Mouse (Mus musculus): ENCODE results near the gene Srgap3. TPM values are rescaled to one million over a fixed set of nuclear protein-coding genes. Genes with fewer than 3 reads are reported as not detected.
"Not testable (repeated sequence)": the region's sequence is repeated elsewhere in the genome, so short reads cannot be mapped to it uniquely, and the experiment has no call there.

The Srgap3 gene
- polyA plus RNA-seq, 1 experiment from 2014 or later, result 1.3 TPM

DNA sequence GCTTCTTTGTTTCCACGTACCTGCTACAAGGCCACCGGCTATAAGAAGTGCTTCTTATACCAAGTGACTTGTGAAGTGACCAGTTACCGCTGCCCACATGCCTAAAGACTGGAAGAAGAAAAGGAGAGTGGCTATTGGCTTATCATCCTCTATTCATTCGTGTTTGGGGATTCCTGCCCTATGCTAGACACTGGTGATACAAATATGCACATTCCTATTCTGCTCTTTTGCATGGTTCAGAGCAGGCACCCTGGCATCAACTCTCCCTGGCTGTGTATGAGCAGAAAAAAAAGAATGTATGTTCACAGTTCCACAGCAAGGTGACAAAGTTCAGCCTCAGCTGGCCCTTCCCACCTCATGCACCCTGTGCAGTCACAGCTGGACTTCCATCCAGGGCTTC, 81.0 kb downstream of the Srgap3 start:
- Histone ChIP-seq H3K36me3 (no peaks in the 10 kb centered on the region), H3K27ac (no peak overlapping the region), H3K9me3 (replicated peaks) (no peaks in the 10 kb centered on the region), H3K27me3 (replicated peaks) (no peaks in the 10 kb centered on the region), H3K4me3 (no peak overlapping the region), H3K9ac (no peak overlapping the region), H3K4me2 (no peak overlapping the region), H3K4me1 (no peaks in the 10 kb centered on the region)
- no peak for ATAC-seq
- WGBS (ENCODE audit: insufficient replicate concordance), result 70% methylated on average over 4 of the region's 4 CpGs

DNA sequence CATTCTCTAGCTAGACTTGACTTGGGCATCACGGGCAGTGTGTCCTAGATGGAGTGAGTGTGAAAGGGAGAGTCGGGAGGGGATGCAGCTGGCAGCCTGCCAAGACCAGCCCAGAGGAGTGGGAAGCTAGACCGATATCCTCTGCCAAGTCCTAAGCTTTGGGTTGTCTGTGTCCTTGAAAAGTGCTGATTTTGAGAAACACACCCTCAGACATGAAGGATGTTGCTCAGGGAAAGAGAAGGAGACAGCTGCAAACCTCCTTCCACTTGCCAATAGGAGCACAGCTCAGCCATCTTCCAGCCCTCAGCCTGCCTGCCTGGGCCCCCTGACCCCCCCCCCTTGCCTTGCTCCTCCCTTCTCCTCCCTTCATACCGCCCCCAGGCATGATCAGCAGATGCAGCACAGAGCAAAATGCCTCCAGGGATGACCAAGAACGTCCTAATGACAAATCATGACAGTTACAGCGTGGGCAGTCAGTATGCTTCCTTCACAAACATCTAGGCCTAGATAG, 82.0 kb downstream of the Srgap3 start:
- Histone ChIP-seq H3K9ac (no peak overlapping the region), H3K4me1 (no peaks in the 10 kb centered on the region), H3K36me3 (no peaks in the 10 kb centered on the region), H3K4me2 (no peak overlapping the region), H3K27me3 (replicated peaks) (no peaks in the 10 kb centered on the region), H3K27ac (no peak overlapping the region), H3K4me3 (no peak overlapping the region), H3K9me3 (replicated peaks) (no peaks in the 10 kb centered on the region)
- WGBS (ENCODE audit: insufficient replicate concordance), result 48% methylated on average over 6 of the region's 6 CpGs
- ATAC-seq, result no peak

- WGBS (ENCODE audit: insufficient replicate concordance), result 65% methylated on average over 7 of the region's 7 CpGs
- Histone ChIP-seq H3K9ac (no peak overlapping the region), H3K4me3 (no peak overlapping the region)
These were observed 84.6 kb downstream of the Srgap3 start for GRCm38 (mm10) chr6:112862465-112862864.

DNA sequence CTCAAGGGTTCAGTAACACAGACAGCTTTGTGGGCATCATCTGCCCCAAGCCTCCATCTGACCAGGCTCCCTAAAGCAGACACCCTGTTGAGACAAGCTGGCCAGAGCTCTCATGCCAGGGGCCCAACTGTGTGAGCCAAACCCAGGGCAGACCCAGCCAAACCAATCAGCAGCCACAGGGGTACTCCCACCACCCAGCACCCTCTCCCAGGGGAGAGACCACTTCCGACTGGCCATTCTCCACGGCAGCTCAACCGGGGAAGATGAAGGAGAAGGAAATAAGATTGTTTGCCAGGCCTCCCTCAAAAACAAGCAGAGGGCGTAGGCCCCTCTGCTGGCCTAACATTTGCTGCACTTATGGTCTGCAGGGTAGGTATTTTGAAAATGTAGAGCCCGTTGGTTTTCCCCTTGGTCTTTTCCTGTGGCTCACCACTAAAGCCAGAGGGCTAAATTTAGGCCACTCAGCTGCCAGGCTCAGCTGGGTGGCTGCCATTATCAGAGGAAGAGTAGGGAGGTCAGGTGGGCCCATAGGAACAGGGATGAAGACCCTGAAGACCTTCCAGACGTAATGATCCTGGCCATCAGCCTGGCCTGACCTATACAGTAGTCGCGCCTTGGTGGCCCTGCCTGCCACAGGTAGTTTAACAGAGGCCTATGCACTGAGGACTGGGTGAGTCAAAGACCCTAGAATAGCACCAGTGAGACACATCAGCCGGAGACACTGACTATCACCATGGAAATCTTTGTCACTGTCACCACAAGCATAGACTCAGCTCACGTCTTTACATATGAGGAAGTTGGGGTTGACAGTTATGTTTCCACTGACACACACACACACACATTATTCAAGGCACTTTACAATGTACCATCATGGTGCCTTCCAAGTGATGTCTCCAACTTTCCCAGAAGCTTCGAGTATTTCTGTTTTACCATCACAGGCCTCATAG, 85.4 kb downstream of the Srgap3 start:
- ATAC-seq, result no peak
- Histone ChIP-seq H3K4me1 (no peaks in the 10 kb centered on the region), H3K27me3 (replicated peaks) (no peaks in the 10 kb centered on the region), H3K27ac (no peak overlapping the region), H3K9ac (no peak overlapping the region), H3K9me3 (replicated peaks) (no peaks in the 10 kb centered on the region), H3K36me3 (no peaks in the 10 kb centered on the region), H3K4me2 (no peak overlapping the region), H3K4me3 (no peak overlapping the region)
- WGBS (ENCODE audit: insufficient replicate concordance), result 28% methylated on average over 11 of the region's 11 CpGs

More at GRCm38 (mm10) chr6:112862465-112862864, 84.6 kb downstream of the Srgap3 start:
- no peak for ATAC-seq
- H3K36me3 ChIP-seq, result no peaks in the 10 kb centered on the region
- no peaks in the 10 kb centered on the region for H3K27me3 ChIP-seq (replicated peaks)
- no peak overlapping the region for H3K27ac ChIP-seq
- H3K4me1 ChIP-seq, result no peaks in the 10 kb centered on the region
- H3K4me2 ChIP-seq, result no peak overlapping the region
- no peaks in the 10 kb centered on the region for H3K9me3 ChIP-seq (replicated peaks)

- 80% methylated on average over 5 of the region's 5 CpGs for WGBS (ENCODE audit: insufficient replicate concordance)
- not testable (repeated sequence) for H3K4me1 ChIP-seq; H3K9me3 ChIP-seq (replicated peaks); H3K4me3 ChIP-seq; H3K4me2 ChIP-seq; ATAC-seq; H3K9ac ChIP-seq; H3K27me3 ChIP-seq (replicated peaks); H3K36me3 ChIP-seq; H3K27ac ChIP-seq
These were observed 86.8 kb downstream of the Srgap3 start for GRCm38 (mm10) chr6:112860290-112860689.

GRCm38 (mm10) chr6:112857057-112857456, 90.0 kb downstream of the Srgap3 start:
- H3K27me3 ChIP-seq (replicated peaks), result no peaks in the 10 kb centered on the region
- H3K4me2 ChIP-seq, result no peak overlapping the region
- no peak overlapping the region for H3K9ac ChIP-seq
- H3K36me3 ChIP-seq, result no peaks in the 10 kb centered on the region
- WGBS (ENCODE audit: insufficient replicate concordance), result 64% methylated on average over 6 of the region's 6 CpGs
- no peaks in the 10 kb centered on the region for H3K9me3 ChIP-seq (replicated peaks)
- H3K4me1 ChIP-seq, result no peaks in the 10 kb centered on the region
- no peak overlapping the region for H3K4me3 ChIP-seq
- H3K27ac ChIP-seq, result no peak overlapping the region
- ATAC-seq, result no peak

DNA sequence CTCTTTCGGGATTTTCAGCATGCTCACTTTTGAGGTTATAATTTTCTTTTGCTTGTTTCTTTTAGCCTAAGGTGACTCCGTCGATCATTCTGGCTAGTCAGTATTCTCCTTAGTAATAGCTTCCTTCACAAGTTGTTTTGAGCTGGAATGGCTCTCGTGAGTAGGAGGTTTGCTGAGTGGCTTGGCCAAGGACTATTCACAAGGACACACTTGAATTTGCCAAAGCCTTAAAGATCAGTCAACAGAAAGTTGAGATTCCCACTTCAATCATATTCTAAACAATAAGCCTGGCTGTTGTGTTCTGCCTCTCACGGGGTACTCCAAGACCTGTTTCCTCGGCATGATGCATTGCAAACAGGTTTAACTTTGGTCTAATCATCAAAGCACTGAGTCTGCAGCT, 91.9 kb downstream of the Srgap3 start:
- no peak overlapping the region for H3K4me2 ChIP-seq
- 75% methylated on average over 6 of the region's 6 CpGs for WGBS (ENCODE audit: insufficient replicate concordance)

GRCm38 (mm10) chr6:112852261-112853235, 94.5 kb downstream of the Srgap3 start:
- H3K4me2 ChIP-seq, result no peak overlapping the region
- H3K9ac ChIP-seq, result no peak overlapping the region
- H3K36me3 ChIP-seq, result no peaks in the 10 kb centered on the region
- no peaks in the 10 kb centered on the region for H3K4me1 ChIP-seq
- 69% methylated on average over 14 of the region's 14 CpGs for WGBS (ENCODE audit: insufficient replicate concordance)
- no peak for ATAC-seq
- no peaks in the 10 kb centered on the region for H3K9me3 ChIP-seq (replicated peaks)
- no peak overlapping the region for H3K27ac ChIP-seq
- H3K4me3 ChIP-seq, result no peak overlapping the region
- no peaks in the 10 kb centered on the region for H3K27me3 ChIP-seq (replicated peaks)

More for the DNA sequence above, 91.9 kb downstream of the Srgap3 start:
- Histone ChIP-seq H3K9me3 (replicated peaks) (no peaks in the 10 kb centered on the region), H3K27me3 (replicated peaks) (no peaks in the 10 kb centered on the region), H3K36me3 (no peaks in the 10 kb centered on the region), H3K4me1 (no peaks in the 10 kb centered on the region), H3K4me3 (no peak overlapping the region), H3K9ac (no peak overlapping the region), H3K27ac (no peak overlapping the region)
- ATAC-seq, result no peak

GRCm38 (mm10) chr6:112850745-112851144, 96.3 kb downstream of the Srgap3 start:
- Histone ChIP-seq H3K4me2 (no peak overlapping the region), H3K4me3 (no peak overlapping the region), H3K27ac (no peak overlapping the region), H3K27me3 (replicated peaks) (no peaks in the 10 kb centered on the region), H3K9ac (no peak overlapping the region), H3K36me3 (no peaks in the 10 kb centered on the region), H3K4me1 (no peaks in the 10 kb centered on the region), H3K9me3 (replicated peaks) (no peaks in the 10 kb centered on the region)
- 40% methylated on average over 5 of the region's 5 CpGs for WGBS (ENCODE audit: insufficient replicate concordance)
- ATAC-seq, result no peak

GRCm38 (mm10) chr6:112848629-112849180, 98.4 kb downstream of the Srgap3 start:
- no peaks in the 10 kb centered on the region for H3K36me3 ChIP-seq
- ATAC-seq, result no peak
- WGBS (ENCODE audit: insufficient replicate concordance), result 74% methylated on average over 8 of the region's 8 CpGs

DNA sequence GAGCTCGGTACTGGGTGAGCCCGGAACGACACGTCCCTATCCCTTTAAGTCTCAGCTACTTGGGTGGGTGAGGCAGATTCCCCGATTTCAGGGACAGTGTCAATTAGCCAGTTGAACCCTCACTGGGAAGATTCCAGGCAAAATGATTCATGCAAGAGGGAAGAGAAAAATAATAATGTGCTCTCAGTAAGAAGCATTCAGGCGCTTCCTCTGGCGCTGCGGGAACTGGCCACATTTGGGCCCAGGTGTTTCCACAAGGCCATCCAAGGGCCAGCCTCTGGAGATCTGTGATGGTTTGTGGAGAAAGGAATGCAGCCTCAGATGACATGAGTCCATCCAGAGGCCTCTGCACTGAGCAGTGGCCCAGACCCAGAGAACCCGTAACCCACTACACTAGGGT, 100.2 kb downstream of the Srgap3 start:
- H3K4me1 ChIP-seq, result no peaks in the 10 kb centered on the region
- no peaks in the 10 kb centered on the region for H3K9me3 ChIP-seq (replicated peaks)
- no peak overlapping the region for H3K9ac ChIP-seq
- no peak overlapping the region for H3K4me3 ChIP-seq
- H3K27me3 ChIP-seq (replicated peaks), result no peaks in the 10 kb centered on the region
- no peak overlapping the region for H3K27ac ChIP-seq
- no peak for ATAC-seq
- 79% methylated on average over 9 of the region's 9 CpGs for WGBS (ENCODE audit: insufficient replicate concordance)
- no peaks in the 10 kb centered on the region for H3K36me3 ChIP-seq
- H3K4me2 ChIP-seq, result no peak overlapping the region

More at GRCm38 (mm10) chr6:112848629-112849180, 98.4 kb downstream of the Srgap3 start:
- Histone ChIP-seq H3K9ac (no peak overlapping the region), H3K9me3 (replicated peaks) (no peaks in the 10 kb centered on the region), H3K27me3 (replicated peaks) (no peaks in the 10 kb centered on the region), H3K27ac (no peak overlapping the region), H3K4me2 (no peak overlapping the region), H3K4me3 (no peak overlapping the region), H3K4me1 (no peaks in the 10 kb centered on the region)
